Mouse (Mus musculus) MEL (cell line): ENCODE data around the gene Zfp607b. TPM values are rescaled to one million over a fixed set of nuclear protein-coding genes. Genes with fewer than 3 reads are reported as not detected.

Experiments
- DNase-seq: peaks from one replicate; pipeline ENCODE4 v3.0.0; 2011; ENCODE audit warnings: low read depth, low spot score
- H3K27ac ChIP-seq: 2 replicates; pipeline ENCODE4 v1.5.1; 2012; ENCODE audit warnings: low read depth, mild to moderate bottlenecking, control low read depth, low read length, moderate library complexity; ENCODE audit not compliant: control insufficient read depth
- H3K27me3 ChIP-seq, 2 experiments: fragments of 150-350 bp in 1 of 2; sonication (generic) in 1 of 2; 2 replicates each; pipeline ENCODE4 v1.6.1; 2012; ENCODE audit warnings: low read length in 2 of 2, mild to moderate bottlenecking in 2 of 2, improper control_type of control experiment in 1 of 2, moderate library complexity in 1 of 2; ENCODE audit not compliant: insufficient read depth in 2 of 2, control insufficient read depth in 1 of 2
- H3K36me3 ChIP-seq, 2 experiments: 2 replicates each; pipeline ENCODE4 v1.6.1; 2012 to 2014; ENCODE audit warnings: low read length in 2 of 2, improper control_type of control experiment in 1 of 2, inconsistent platforms in 1 of 2, mild to moderate bottlenecking in 1 of 2; ENCODE audit not compliant: insufficient read depth in 2 of 2, control insufficient read depth in 1 of 2
- H3K4me1 ChIP-seq, 2 experiments: fragments of 150-350 bp in 1 of 2; sonication (generic) in 1 of 2; 2 replicates each; pipeline ENCODE4 v1.6.1; 2012; ENCODE audit warnings: low read length in 2 of 2, improper control_type of control experiment in 1 of 2, mild to moderate bottlenecking in 1 of 2; ENCODE audit not compliant: insufficient read depth in 2 of 2, control insufficient read depth in 1 of 2
- H3K4me3 ChIP-seq, 2 experiments: fragments of 150-350 bp in 1 of 2; sonication (generic) in 1 of 2; 2 replicates each; pipeline ENCODE4 v1.5.1; 2012; ENCODE audit warnings: low read depth in 2 of 2, low read length in 2 of 2, mild to moderate bottlenecking in 2 of 2, moderate library complexity in 2 of 2, control low read depth in 1 of 2, improper control_type of control experiment in 1 of 2; ENCODE audit not compliant: control insufficient read depth in 1 of 2, insufficient read depth in 1 of 2
- H3K79me2 ChIP-seq: 2 replicates; pipeline ENCODE4 v1.6.1; 2012; ENCODE audit warnings: mild to moderate bottlenecking, low read length, moderate library complexity; ENCODE audit not compliant: control insufficient read depth, poor library complexity, insufficient read depth
- H3K9ac ChIP-seq: 2 replicates; pipeline ENCODE4 v1.6.1; 2012; ENCODE audit warnings: low read depth, mild to moderate bottlenecking, control low read depth, low read length, moderate library complexity; ENCODE audit not compliant: control insufficient read depth, poor library complexity, severe bottlenecking
- H3K9me3 ChIP-seq: fragments of 150-350 bp; sonication (generic); replicated peaks from 2 replicates; pipeline ENCODE4 v1.6.1; 2012; ENCODE audit warnings: mild to moderate bottlenecking, low read length, improper control_type of control experiment, moderate library complexity; ENCODE audit not compliant: insufficient read depth
- CHD1 ChIP-seq: IDR thresholded peaks from 2 replicates; pipeline ENCODE4 v1.6.1; 2012; ENCODE audit warnings: low read depth, mild to moderate bottlenecking, inconsistent platforms, low read length, improper control_type of control experiment
- CHD2 ChIP-seq: IDR thresholded peaks from 2 replicates; pipeline ENCODE4 v1.6.1; 2011; ENCODE audit warnings: low read length, improper control_type of control experiment
- CTCF ChIP-seq, 3 experiments: IDR thresholded peaks in 2 of 3; conservative IDR thresholded peaks in 1 of 3; 2 replicates each; pipeline ENCODE4 v1.5.1; 2011 to 2012; ENCODE audit warnings: low read length in 3 of 3, low read depth in 2 of 3, mild to moderate bottlenecking in 2 of 3, improper control_type of control experiment in 1 of 3, inconsistent platforms in 1 of 3, mixed read lengths in 1 of 3, moderate library complexity in 1 of 3; ENCODE audit not compliant: control insufficient read depth in 1 of 3, insufficient read depth in 1 of 3, poor library complexity in 1 of 3, severe bottlenecking in 1 of 3
- E2F4 ChIP-seq: IDR thresholded peaks from 2 replicates; pipeline ENCODE4 v1.6.1; 2011; ENCODE audit warnings: low read depth, low read length, improper control_type of control experiment, borderline replicate concordance
- ELF1 ChIP-seq: IDR thresholded peaks from 2 replicates; pipeline ENCODE4 v1.6.1; 2014; ENCODE audit warnings: low read depth, mild to moderate bottlenecking, inconsistent platforms, low read length, improper control_type of control experiment, moderate library complexity
- GATA1 ChIP-seq: IDR thresholded peaks from 2 replicates; pipeline ENCODE4 v1.6.1; 2011; ENCODE audit warnings: low read depth, low read length, improper control_type of control experiment
- HCFC1 ChIP-seq: IDR thresholded peaks from 2 replicates; pipeline ENCODE4 v1.6.1; 2012; ENCODE audit warnings: low read depth, mild to moderate bottlenecking, inconsistent platforms, low read length, improper control_type of control experiment, moderate library complexity
- KAT2A ChIP-seq: conservative IDR thresholded peaks from 2 replicates; pipeline ENCODE4 v1.6.1; 2012; ENCODE audit warnings: low read depth, low read length, improper control_type of control experiment, inconsistent platforms
- MAFK ChIP-seq: IDR thresholded peaks from 2 replicates; pipeline ENCODE4 v1.6.1; 2011; ENCODE audit warnings: low read depth, mild to moderate bottlenecking, low read length, improper control_type of control experiment, borderline replicate concordance
- MAX ChIP-seq: IDR thresholded peaks from 2 replicates; pipeline ENCODE4 v1.6.1; 2011; ENCODE audit warnings: low read length, improper control_type of control experiment
- MAZ ChIP-seq: IDR thresholded peaks from 2 replicates; pipeline ENCODE4 v1.6.1; 2012; ENCODE audit warnings: low read depth, mild to moderate bottlenecking, inconsistent platforms, low read length, improper control_type of control experiment
- MXI1 ChIP-seq: IDR thresholded peaks from 2 replicates; pipeline ENCODE4 v1.6.1; 2011; ENCODE audit warnings: mild to moderate bottlenecking, low read depth, low read length, improper control_type of control experiment
- NELFE ChIP-seq: IDR thresholded peaks from 2 replicates; pipeline ENCODE4 v1.6.1; 2011; ENCODE audit warnings: low read depth, low read length, improper control_type of control experiment
- POLR2A ChIP-seq, 2 experiments: IDR thresholded peaks; 2 replicates each; pipeline ENCODE4 v1.6.1; 2011 to 2012; ENCODE audit warnings: low read length in 2 of 2, mild to moderate bottlenecking in 2 of 2, control low read depth in 1 of 2, improper control_type of control experiment in 1 of 2, low read depth in 1 of 2, moderate library complexity in 1 of 2; ENCODE audit not compliant: control insufficient read depth in 1 of 2, insufficient read depth in 1 of 2, poor library complexity in 1 of 2
- POLR2AphosphoS2 ChIP-seq: IDR thresholded peaks from 2 replicates; pipeline ENCODE4 v1.6.1; 2011; ENCODE audit warnings: low read length, improper control_type of control experiment
- POLR2AphosphoS5 ChIP-seq: IDR thresholded peaks from 2 replicates; pipeline ENCODE4 v1.6.1; 2012; ENCODE audit warnings: low read depth, borderline replicate concordance, mild to moderate bottlenecking, inconsistent platforms, low read length, moderate library complexity, mixed read lengths
- RAD21 ChIP-seq: IDR thresholded peaks from 2 replicates; pipeline ENCODE4 v1.6.1; 2011; ENCODE audit warnings: mild to moderate bottlenecking, low read depth, low read length, improper control_type of control experiment
- RCOR1 ChIP-seq: IDR thresholded peaks from 2 replicates; pipeline ENCODE4 v1.6.1; 2012; ENCODE audit warnings: low read depth, mild to moderate bottlenecking, inconsistent platforms, low read length, improper control_type of control experiment
- SIN3A ChIP-seq: IDR thresholded peaks from 2 replicates; pipeline ENCODE4 v1.6.1; 2012; ENCODE audit warnings: low read length, improper control_type of control experiment, inconsistent platforms
- SMC3 ChIP-seq: IDR thresholded peaks from 2 replicates; pipeline ENCODE4 v1.6.1; 2011; ENCODE audit warnings: low read depth, low read length, improper control_type of control experiment
- TBP ChIP-seq: IDR thresholded peaks from 2 replicates; pipeline ENCODE4 v1.8.0; 2011; ENCODE audit warnings: low read depth, low read length, improper control_type of control experiment
- TCF12 ChIP-seq: IDR thresholded peaks from 2 replicates; pipeline ENCODE4 v1.6.1; 2014; ENCODE audit warnings: low read depth, mild to moderate bottlenecking, inconsistent platforms, low read length, improper control_type of control experiment, moderate library complexity
- UBTF ChIP-seq: IDR thresholded peaks from 2 replicates; pipeline ENCODE4 v1.6.1; 2012; ENCODE audit warnings: low read depth, mild to moderate bottlenecking, inconsistent platforms, low read length, improper control_type of control experiment, moderate library complexity, borderline replicate concordance; ENCODE audit not compliant: insufficient read depth
- USF2 ChIP-seq, 2 experiments: IDR thresholded peaks; 2 replicates each; pipeline ENCODE4 v1.6.1; 2011 to 2012; ENCODE audit warnings: improper control_type of control experiment in 2 of 2, low read length in 2 of 2, borderline replicate concordance in 1 of 2, inconsistent platforms in 1 of 2, low read depth in 1 of 2, mild to moderate bottlenecking in 1 of 2; ENCODE audit not compliant: insufficient read depth in 1 of 2
- ZMIZ1 ChIP-seq: IDR thresholded peaks from 2 replicates; pipeline ENCODE4 v1.6.1; 2012; ENCODE audit warnings: low read depth, mild to moderate bottlenecking, inconsistent platforms, low read length, improper control_type of control experiment, moderate library complexity
- ZNF384 ChIP-seq: IDR thresholded peaks from 2 replicates; pipeline ENCODE4 v1.6.1; 2012; ENCODE audit warnings: low read depth, mild to moderate bottlenecking, inconsistent platforms, low read length, improper control_type of control experiment
- polyA plus RNA-seq, 2 experiments: library from polyadenylated mRNA; stranded (reverse) in 1 of 2; unstranded in 1 of 2; fragments of >175 nt in 1 of 2; fragments of >200 nt in 1 of 2; gene quantifications; 2 replicates each; pipeline versions ENCODE4 v1.2.1 to v1.2.4; 2012; ENCODE audit warnings: low replicate concordance in 2 of 2, low read depth in 1 of 2; ENCODE audit not compliant: insufficient read length in 2 of 2, insufficient read depth in 1 of 2, missing spikeins in 1 of 2
- total RNA-seq: library from RNA; depleted of rRNA; stranded (reverse); fragments of 300-350 nt; gene quantifications from 2 replicates; pipeline ENCODE4 v1.2.3, GENCODE M21; 2012

Gene Zfp607b
- total and polyA plus RNA-seq, 3 experiments, result 1.6 to 2.3 TPM; not detected in 1

DNA sequence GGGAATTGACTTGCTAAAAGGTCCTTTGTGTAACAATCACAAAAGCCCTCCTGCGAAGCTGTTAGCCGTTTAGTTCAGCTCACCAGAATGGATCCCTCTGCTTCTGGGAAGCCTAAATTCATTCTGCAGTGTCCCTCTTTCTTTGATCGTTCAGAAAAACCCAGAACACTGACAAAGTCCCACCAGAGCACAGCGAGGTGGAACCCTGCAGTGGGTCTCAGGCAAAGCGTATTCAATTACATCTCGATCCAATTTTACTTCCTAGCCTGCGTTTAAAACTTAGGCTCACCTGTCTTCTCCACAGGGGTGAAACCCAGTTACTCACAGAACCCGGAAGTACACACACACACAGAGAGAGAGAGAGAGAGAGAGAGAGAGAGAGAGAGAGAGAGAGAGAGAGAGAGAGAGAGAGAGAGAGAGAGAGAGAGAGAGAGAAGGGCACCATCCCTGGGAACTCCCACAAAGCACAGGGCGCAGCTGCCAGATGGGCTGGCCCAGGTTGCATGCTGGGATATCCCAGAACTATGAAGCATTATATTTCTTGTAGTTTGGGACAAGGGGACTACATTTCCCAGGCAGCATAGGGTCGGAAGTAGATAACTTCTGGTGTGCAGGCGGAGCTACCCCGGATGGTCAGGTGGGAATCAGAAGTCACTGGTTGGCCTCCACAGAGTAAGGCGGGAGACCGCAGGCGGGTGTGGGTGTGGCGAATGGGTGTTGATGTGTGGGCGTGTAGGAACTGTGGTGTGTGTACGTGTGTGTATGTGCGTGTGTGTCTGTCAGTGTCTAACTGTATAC is at the start of gene Zfp607b (continued):
- peak in 1 of 2 experiments; percentile 62; a peak in 1 of 4 replicates for TF ChIP-seq POLR2A (IDR thresholded peaks at IDR 0.05; ENCODE audit: control insufficient read depth in 1 of 2, insufficient read depth in 1 of 2, low read depth in 1 of 2, low read length in 2 of 2, poor library complexity in 1 of 2)
- TF ChIP-seq ZMIZ1, result no peak; the same call in 1 of the 2 replicates
- TF ChIP-seq CTCF (IDR thresholded peaks at IDR 0.05 in 2 of 3, conservative IDR thresholded peaks at IDR 0.05 in 1 of 3; ENCODE audit: control insufficient read depth in 1 of 3, insufficient read depth in 1 of 3, low read depth in 2 of 3, low read length in 3 of 3, poor library complexity in 1 of 3, severe bottlenecking in 1 of 3), result no peak
- TF ChIP-seq MAZ, result peak; percentile 75; the same call in 1 of the 2 replicates
- TF ChIP-seq RCOR1, result peak; percentile 31; the same call in 1 of the 2 replicates

DNA sequence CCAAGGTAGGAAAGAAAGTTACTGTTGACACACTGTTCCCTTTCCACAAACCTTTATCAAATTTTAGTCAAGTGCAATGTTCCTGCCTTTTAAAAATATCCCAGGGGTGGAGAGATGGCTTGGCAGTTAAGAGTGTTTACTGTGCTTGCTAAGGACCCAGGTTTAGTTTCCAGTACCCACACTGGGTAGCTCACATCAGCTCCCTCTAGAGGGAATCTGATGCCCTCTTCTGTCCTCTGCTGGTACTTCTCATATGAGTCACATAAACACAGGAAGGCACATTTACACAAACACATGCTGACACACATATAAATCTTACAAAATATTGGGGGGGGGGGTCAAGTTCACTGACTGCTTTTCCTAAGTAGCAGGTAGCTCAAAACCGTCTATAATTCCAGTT is 44.7 kb upstream of the Zfp607b start:
- Histone ChIP-seq H3K36me3 (no peaks in the 10 kb centered on the region), H3K4me1 (no peaks in the 10 kb centered on the region)
- peak; percentile 49 for DNase-seq

DNA sequence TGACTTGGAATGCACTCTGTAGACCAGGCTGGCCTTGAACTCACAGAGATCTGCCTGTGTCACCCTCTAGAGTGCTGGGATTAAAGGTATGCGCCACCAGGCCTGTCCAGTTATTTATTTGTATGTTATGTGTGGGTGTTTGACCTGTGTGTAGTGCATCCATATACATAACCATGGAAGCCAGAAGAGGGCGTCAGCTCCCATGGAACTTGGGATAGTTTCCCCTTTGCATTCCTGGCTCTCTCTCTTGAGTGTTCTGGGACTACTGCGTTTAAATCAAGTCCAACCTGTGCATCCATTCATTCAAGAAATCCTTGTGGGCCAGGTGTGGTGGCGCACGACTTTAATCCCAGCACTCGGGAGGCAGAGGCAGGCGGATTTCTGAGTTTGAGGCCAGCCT is 42.6 kb upstream of the Zfp607b start:
- Histone ChIP-seq H3K4me1 (peaks cover 0 to 5% of the 10 kb centered on the region in 2 experiments; a peak in 1 of 4 replicates), H3K27ac (no peak overlapping the region), H3K36me3 (no peaks in the 10 kb centered on the region), H3K27me3 (no peaks in the 10 kb centered on the region), H3K9me3 (no peaks in the 10 kb centered on the region), H3K9ac (no peak overlapping the region), H3K4me3 (no peak overlapping the region), H3K79me2 (no peaks in the 10 kb centered on the region)
- no peak for DNase-seq
- TF ChIP-seq RCOR1 (no peak), UBTF (no peak), ZNF384 (no peak)

More for the DNA sequence above, 44.7 kb upstream of the Zfp607b start:
- H3K9ac ChIP-seq, result no peak overlapping the region
- TF ChIP-seq SIN3A, result no peak
- TF ChIP-seq MAFK, result no peak
- TF ChIP-seq CHD2, result no peak
- TF ChIP-seq USF2 (IDR thresholded peaks at IDR 0.05; ENCODE audit: borderline replicate concordance in 1 of 2, insufficient read depth in 1 of 2, low read depth in 1 of 2, low read length in 2 of 2), result no peak
- no peak; the same call in 1 of the 2 replicates for TF ChIP-seq ZNF384
- TF ChIP-seq POLR2AphosphoS2, result no peak
- no peak for TF ChIP-seq ELF1
- no peak for TF ChIP-seq MAX
- TF ChIP-seq NELFE, result no peak
- TF ChIP-seq POLR2AphosphoS5, result no peak
- TF ChIP-seq TCF12, result no peak
- no peak for TF ChIP-seq ZMIZ1
- TF ChIP-seq CTCF (IDR thresholded peaks at IDR 0.05 in 2 of 3, conservative IDR thresholded peaks at IDR 0.05 in 1 of 3; ENCODE audit: control insufficient read depth in 1 of 3, insufficient read depth in 1 of 3, low read depth in 2 of 3, low read length in 3 of 3, poor library complexity in 1 of 3, severe bottlenecking in 1 of 3), result peak; percentile 17 to 46 (median 27); a peak in 4 of 6 replicates
- TF ChIP-seq RCOR1, result no peak
- peak; percentile 22; the same call in 1 of the 2 replicates for TF ChIP-seq RAD21
- TF ChIP-seq CHD1, result no peak
- TF ChIP-seq GATA1, result no peak
- TF ChIP-seq TBP, result no peak
- no peak for TF ChIP-seq E2F4
- TF ChIP-seq KAT2A, result no peak
- no peak for TF ChIP-seq MXI1
- no peak for TF ChIP-seq UBTF
- TF ChIP-seq SMC3, result peak; percentile 30; the same call in 1 of the 2 replicates
- TF ChIP-seq HCFC1, result no peak
- TF ChIP-seq, all 39 proteins: peak for 3
- Histone ChIP-seq H3K27ac (no peak overlapping the region), H3K79me2 (no peaks in the 10 kb centered on the region), H3K27me3 (no peaks in the 10 kb centered on the region), H3K4me3 (no peak overlapping the region), H3K9me3 (no peaks in the 10 kb centered on the region)
